8 mouse cellular contexts compared by ENCODE assay signal in the genomic region with DNA sequence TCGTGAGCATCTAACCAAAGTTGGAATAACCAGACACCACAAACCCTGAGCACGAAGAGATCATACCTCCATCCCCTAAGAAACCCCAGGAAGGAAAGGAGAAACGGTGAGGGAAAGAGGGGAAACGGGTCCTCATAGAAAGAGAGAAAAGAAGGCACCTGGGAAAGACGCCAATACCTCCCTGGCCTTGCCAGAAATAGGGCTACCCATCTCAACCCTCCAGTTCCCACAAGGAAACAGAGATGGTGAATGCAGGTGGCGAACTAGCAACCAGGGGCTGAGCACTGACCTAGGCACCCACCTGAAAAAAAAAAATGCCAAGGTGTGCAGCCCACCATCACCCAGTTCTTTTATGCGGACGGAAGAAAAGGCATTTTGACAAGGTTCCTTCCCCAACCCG. TPM values are rescaled to one million over a fixed set of nuclear protein-coding genes. Genes with fewer than 3 reads are reported as not detected.
DNase-seq lines count a peak whose midpoint lies in the region; ATAC-seq and TF ChIP-seq lines count a peak whose summit lies in the region.

No protein-coding gene starts in this region.

- no peaks in the 10 kb centered on the region for H3K79me2 ChIP-seq in liver, adult 2 months (ENCODE audit: control insufficient read depth, insufficient read depth, low read length)

- H3K27me3 ChIP-seq in liver, adult 2 months (ENCODE audit: control insufficient read depth, insufficient read depth, low read length) = peaks cover 3% of the 10 kb centered on the region
- peaks cover 30% of the 10 kb centered on the region for H3K27me3 ChIP-seq in embryonic facial prominence, embryonic 13.5 days
- peaks cover 11% of the 10 kb centered on the region for H3K27me3 ChIP-seq in intestine, embryonic 14.5 days (replicated peaks; ENCODE audit: control insufficient read depth, insufficient read depth, low read length)
- 0 out of 2 replicates have a peak, but pooled peaks cover 4% of the 10 kb centered on the region for H3K27me3 ChIP-seq in neural tube, embryonic 12.5 days (replicated peaks)

- no peak for TF ChIP-seq CTCF in liver, adult 2 months (IDR thresholded peaks at IDR 0.05; ENCODE audit: low read depth, low read length)

- ATAC-seq in embryonic facial prominence, embryonic 13.5 days (ENCODE audit: insufficient number of reproducible peaks, insufficient read depth, low FRiP score, low TSS enrichment, low read depth) = no peak
- ATAC-seq in intestine, embryonic 14.5 days (replicated peaks; ENCODE audit: low FRiP score, low TSS enrichment, low read depth) = no peak
- ATAC-seq in neural tube, embryonic 12.5 days (ENCODE audit: low FRiP score, low read depth) = no peak
- no peak for ATAC-seq in monocyte, adult 5-6 weeks (replicated peaks; ENCODE audit: insufficient number of reproducible peaks, low FRiP score, low TSS enrichment, poor library complexity, severe bottlenecking)

- no peak for TF ChIP-seq POLR2A in liver, adult 2 months (IDR thresholded peaks at IDR 0.05; ENCODE audit: extremely low read depth, insufficient read depth, low read length)

- H3K36me3 ChIP-seq in liver, adult 2 months (ENCODE audit: control insufficient read depth, insufficient read depth, low read length) = no peaks in the 10 kb centered on the region
- H3K36me3 ChIP-seq in embryonic facial prominence, embryonic 13.5 days = no peaks in the 10 kb centered on the region
- no peaks in the 10 kb centered on the region for H3K36me3 ChIP-seq in intestine, embryonic 14.5 days (ENCODE audit: control insufficient read depth, insufficient read depth, low read length)
- no peaks in the 10 kb centered on the region for H3K36me3 ChIP-seq in neural tube, embryonic 12.5 days

- H3K9me3 ChIP-seq in embryonic facial prominence, embryonic 13.5 days = no peaks in the 10 kb centered on the region
- no peaks in the 10 kb centered on the region for H3K9me3 ChIP-seq in intestine, embryonic 14.5 days (ENCODE audit: control insufficient read depth, low read length)
- H3K9me3 ChIP-seq in neural tube, embryonic 12.5 days = no peaks in the 10 kb centered on the region

- H3K4me2 ChIP-seq in embryonic facial prominence, embryonic 13.5 days = peak overlapping the region; percentile 88
- peak overlapping the region; percentile 65 for H3K4me2 ChIP-seq in intestine, embryonic 14.5 days (ENCODE audit: low read length)
- peak overlapping the region; percentile 89 for H3K4me2 ChIP-seq in neural tube, embryonic 12.5 days (replicated peaks)

- no peak for DNase-seq in liver, adult 2 months (ENCODE audit: extremely low read depth, low read depth, low spot score)
- DNase-seq in liver = no peak
- no peak for DNase-seq in intestine, embryonic 14.5 days (ENCODE audit: low spot score)
- no peak for DNase-seq in layer of hippocampus, adult 9-10 months (ENCODE audit: low spot score)
- DNase-seq in thymus, postnatal 25 days = no peak

- peak overlapping the region; percentile 97 for H3K4me3 ChIP-seq in liver, adult 2 months (ENCODE audit: insufficient read depth, low read depth, low read length)
- H3K4me3 ChIP-seq in embryonic facial prominence, embryonic 13.5 days = peak overlapping the region; percentile 93
- H3K4me3 ChIP-seq in intestine, embryonic 14.5 days (ENCODE audit: low read depth, low read length) = peak overlapping the region; percentile 81
- peak overlapping the region; percentile 92 for H3K4me3 ChIP-seq in neural tube, embryonic 12.5 days

- H3K9ac ChIP-seq in liver, adult 2 months (ENCODE audit: low read depth, low read length) = peak overlapping the region; percentile 93; the same call in 1 of the 2 replicates
- H3K9ac ChIP-seq in embryonic facial prominence, embryonic 13.5 days = peak overlapping the region; percentile 79
- no peak overlapping the region for H3K9ac ChIP-seq in intestine, embryonic 14.5 days (ENCODE audit: low read length)
- H3K9ac ChIP-seq in neural tube, embryonic 12.5 days = peak overlapping the region; percentile 92

- H3K27ac ChIP-seq in liver, adult 2 months (replicated peaks; ENCODE audit: insufficient read depth, low read depth, low read length) = no peak overlapping the region
- no peak overlapping the region for H3K27ac ChIP-seq in embryonic facial prominence, embryonic 13.5 days
- no peak overlapping the region for H3K27ac ChIP-seq in intestine, embryonic 14.5 days (ENCODE audit: low read depth)
- no peak overlapping the region for H3K27ac ChIP-seq in neural tube, embryonic 12.5 days

- H3K4me1 ChIP-seq in liver, adult 2 months (ENCODE audit: control insufficient read depth, insufficient read depth, low read length) = no peaks in the 10 kb centered on the region; the same call in 1 of the 2 replicates
- peaks cover 11% of the 10 kb centered on the region; the same call in 1 of the 2 replicates for H3K4me1 ChIP-seq in embryonic facial prominence, embryonic 13.5 days
- H3K4me1 ChIP-seq in intestine, embryonic 14.5 days (replicated peaks; ENCODE audit: control insufficient read depth, insufficient read depth, low read length) = no peaks in the 10 kb centered on the region; the same call in 1 of the 2 replicates
- peaks cover 3% of the 10 kb centered on the region for H3K4me1 ChIP-seq in neural tube, embryonic 12.5 days

- 44% methylated on average over 9 of the region's 9 CpGs for WGBS in liver, adult 2 months
- 39% methylated on average over 9 of the region's 9 CpGs for WGBS in embryonic facial prominence, embryonic 13.5 days
- whole genome bisulfite sequencing in intestine, embryonic 14.5 days = 32% methylated on average over 9 of the region's 9 CpGs
- 43% methylated on average over 9 of the region's 9 CpGs for WGBS in neural tube, embryonic 12.5 days

RNA-seq across cellular contexts. Expression of a gene that starts 1.4 kb away (rescaled TPM):
- total RNA-seq in liver, adult 2 months (2014; rRNA removed) = 1.4 and 2.5 TPM in 2 replicates
- 1.4 and 1.6 TPM in 2 replicates for polyA plus RNA-seq in liver, adult 2 months (2012; rRNA removed)
- 6.4 and 8.0 TPM in 2 replicates for polyA plus RNA-seq in embryonic facial prominence, embryonic 13.5 days (2015; fragmentation: Nextera tagmentation; extraction: Ambion mirVana)
- polyA plus RNA-seq in intestine, embryonic 14.5 days (2014; fragmentation: Nextera tagmentation; extraction: Ambion mirVana) = 5.7 and 6.7 TPM in 2 replicates
- 27.1 and 28.1 TPM in 2 replicates for polyA plus RNA-seq in neural tube, embryonic 12.5 days (2016; fragmentation: Nextera tagmentation; extraction: Ambion mirVana)
- total RNA-seq in monocyte, adult 5-6 weeks (2017) = 47.0 to 75.7 TPM (median 65.1 TPM) in 3 replicates

RNA-seq across cellular contexts. Expression of a gene that starts 22.9 kb away (rescaled TPM):
- 0.09 and 0.13 TPM in 2 replicates for total RNA-seq in liver, adult 2 months (2014; rRNA removed)
- 0.16 and 0.27 TPM in 2 replicates for polyA plus RNA-seq in liver, adult 2 months (2012; rRNA removed)
- 1.7 TPM in 2 replicates for polyA plus RNA-seq in embryonic facial prominence, embryonic 13.5 days (2015; fragmentation: Nextera tagmentation; extraction: Ambion mirVana)
- polyA plus RNA-seq in intestine, embryonic 14.5 days (2014; fragmentation: Nextera tagmentation; extraction: Ambion mirVana) = 6.7 and 6.8 TPM in 2 replicates
- polyA plus RNA-seq in neural tube, embryonic 12.5 days (2016; fragmentation: Nextera tagmentation; extraction: Ambion mirVana) = 6.0 and 6.7 TPM in 2 replicates
- total RNA-seq in monocyte, adult 5-6 weeks (2017) = 0.29 to 0.32 TPM in 2 of 3 replicates, not detected in the other
